Mouse (Mus musculus): ENCODE measurements around the gene Tnnt3. TPM values are rescaled to one million over a fixed set of nuclear protein-coding genes. Genes with fewer than 3 reads are reported as not detected.

Tnnt3 gene
- polyA plus RNA-seq, 1 experiment from 2014 or later: 24.5 TPM

DNA sequence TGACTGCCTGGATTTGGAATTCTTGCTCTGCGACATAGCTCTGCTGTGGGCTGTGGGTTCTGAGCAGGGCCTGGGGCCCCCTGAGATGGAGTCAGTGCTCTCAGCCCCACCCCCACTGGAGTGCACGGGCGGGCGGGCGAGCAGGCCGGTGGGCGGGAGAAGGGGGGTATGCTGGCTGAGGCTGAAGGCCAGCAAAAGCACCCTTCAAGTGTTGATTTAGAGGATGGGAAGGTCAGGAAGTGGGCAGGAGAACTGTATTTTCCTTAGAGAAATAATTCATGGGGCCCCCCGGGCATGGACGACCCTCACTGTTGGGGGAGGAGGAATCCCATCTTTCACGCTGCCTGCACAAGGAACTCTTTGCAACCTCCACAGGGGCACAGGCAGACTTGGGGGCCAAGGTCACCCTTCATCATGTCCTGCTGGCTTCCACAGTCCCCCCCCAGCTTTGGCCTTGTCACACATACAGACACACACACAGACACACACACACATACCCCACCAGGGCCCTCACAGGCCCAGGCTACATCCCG is 44.2 kb downstream of the Tnnt3 start:
- H3K9ac ChIP-seq: no peak overlapping the region
- H3K4me1 ChIP-seq (replicated peaks): peaks cover 27% of the 10 kb centered on the region
- H3K9me3 ChIP-seq (replicated peaks): no peaks in the 10 kb centered on the region
- H3K36me3 ChIP-seq (replicated peaks): peaks cover 7% of the 10 kb centered on the region; the same call in 1 of the 2 replicates
- no peak overlapping the region for H3K4me2 ChIP-seq
- 55% methylated on average over 11 of the region's 11 CpGs for WGBS (ENCODE audit: insufficient replicate concordance)
- H3K27ac ChIP-seq (replicated peaks): no peak overlapping the region
- H3K27me3 ChIP-seq: no peaks in the 10 kb centered on the region
- ATAC-seq (ENCODE audit: insufficient read depth): no peak
- no peak overlapping the region for H3K4me3 ChIP-seq (replicated peaks)

DNA sequence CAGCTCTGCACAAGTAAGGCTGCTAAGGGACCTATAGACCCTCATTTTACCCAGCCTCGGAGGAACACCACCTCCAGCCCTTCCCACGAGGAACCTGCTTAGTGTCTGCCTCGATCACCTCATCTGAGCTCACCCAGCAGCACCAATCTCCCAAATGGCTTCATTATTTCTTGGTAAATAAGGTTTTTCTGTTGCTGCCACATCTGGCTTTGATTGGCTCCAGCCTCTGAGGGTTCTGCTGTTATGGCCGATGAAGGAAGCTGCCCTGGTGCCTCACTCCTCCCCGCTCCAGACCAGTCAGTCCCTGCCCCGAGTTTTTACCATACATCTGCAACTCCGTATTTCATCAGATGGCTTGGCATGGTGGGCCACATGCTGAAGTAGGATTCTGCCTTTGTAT is 47.3 kb downstream of the Tnnt3 start:
- Histone ChIP-seq H3K9ac (no peak overlapping the region), H3K4me3 (replicated peaks) (no peak overlapping the region), H3K4me1 (replicated peaks) (peaks cover 7% of the 10 kb centered on the region), H3K27ac (replicated peaks) (no peak overlapping the region), H3K4me2 (no peak overlapping the region), H3K9me3 (replicated peaks) (no peaks in the 10 kb centered on the region), H3K36me3 (replicated peaks) (peaks cover 4% of the 10 kb centered on the region; the same call in 1 of the 2 replicates), H3K27me3 (no peaks in the 10 kb centered on the region)
- no peak for ATAC-seq (ENCODE audit: insufficient read depth)
- 63% methylated on average over 7 of the region's 7 CpGs for WGBS (ENCODE audit: insufficient replicate concordance)

DNA sequence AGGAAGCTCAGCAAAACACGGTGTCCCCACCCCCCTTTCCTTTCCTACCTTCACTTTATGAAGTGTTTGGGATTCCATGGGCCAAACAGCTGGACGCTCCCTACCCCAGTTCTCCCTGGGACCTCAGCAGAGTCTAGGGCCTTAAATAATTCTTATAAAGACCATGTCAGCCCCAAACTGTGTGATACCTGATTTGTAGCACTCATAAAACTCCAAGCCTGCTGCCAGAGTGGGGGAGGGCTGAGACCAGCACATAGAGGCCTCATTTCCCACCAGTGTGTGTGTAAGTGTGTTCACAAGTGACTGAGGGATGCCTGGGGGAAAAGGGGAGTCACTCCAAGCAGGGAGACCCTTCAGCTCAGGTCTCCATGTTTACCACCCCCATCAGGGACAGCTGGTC is 49.2 kb downstream of the Tnnt3 start:
- 27% methylated on average over 2 of the region's 2 CpGs for WGBS (ENCODE audit: insufficient replicate concordance)
- Histone ChIP-seq H3K9ac (no peak overlapping the region), H3K4me1 (replicated peaks) (peaks cover 9% of the 10 kb centered on the region), H3K36me3 (replicated peaks) (no peaks in the 10 kb centered on the region), H3K27ac (replicated peaks) (no peak overlapping the region), H3K9me3 (replicated peaks) (no peaks in the 10 kb centered on the region), H3K4me2 (no peak overlapping the region), H3K4me3 (replicated peaks) (no peak overlapping the region), H3K27me3 (no peaks in the 10 kb centered on the region)
- ATAC-seq (ENCODE audit: insufficient read depth): no peak

DNA sequence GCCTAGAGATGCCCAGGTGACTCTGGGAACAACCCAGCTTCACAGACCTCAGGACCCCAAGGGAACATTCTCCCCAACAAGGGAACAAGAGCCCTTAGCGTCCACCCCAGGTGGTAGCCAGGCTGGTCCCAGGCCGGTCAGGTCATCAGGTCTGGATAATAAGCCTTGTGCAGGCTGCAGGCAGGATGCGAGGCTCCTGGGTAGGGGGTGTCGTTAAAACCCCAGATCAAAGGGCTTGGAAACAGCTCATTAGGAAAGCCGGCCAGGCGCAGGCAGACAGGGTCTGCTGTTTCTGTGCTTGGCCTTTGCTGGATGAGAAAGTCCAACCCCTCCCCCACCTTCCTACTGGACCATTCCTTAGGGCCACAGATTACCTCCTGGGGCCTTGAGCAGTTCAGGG is 50.1 kb downstream of the Tnnt3 start:
- H3K4me1 ChIP-seq (replicated peaks): peaks cover 11% of the 10 kb centered on the region
- no peak overlapping the region for H3K27ac ChIP-seq (replicated peaks)
- H3K9me3 ChIP-seq (replicated peaks): no peaks in the 10 kb centered on the region
- H3K4me2 ChIP-seq: no peak overlapping the region
- no peaks in the 10 kb centered on the region for H3K27me3 ChIP-seq
- ATAC-seq (ENCODE audit: insufficient read depth): no peak
- 74% methylated on average over 6 of the region's 6 CpGs for WGBS (ENCODE audit: insufficient replicate concordance)
- H3K4me3 ChIP-seq (replicated peaks): no peak overlapping the region
- no peak overlapping the region for H3K9ac ChIP-seq
- H3K36me3 ChIP-seq (replicated peaks): no peaks in the 10 kb centered on the region

DNA sequence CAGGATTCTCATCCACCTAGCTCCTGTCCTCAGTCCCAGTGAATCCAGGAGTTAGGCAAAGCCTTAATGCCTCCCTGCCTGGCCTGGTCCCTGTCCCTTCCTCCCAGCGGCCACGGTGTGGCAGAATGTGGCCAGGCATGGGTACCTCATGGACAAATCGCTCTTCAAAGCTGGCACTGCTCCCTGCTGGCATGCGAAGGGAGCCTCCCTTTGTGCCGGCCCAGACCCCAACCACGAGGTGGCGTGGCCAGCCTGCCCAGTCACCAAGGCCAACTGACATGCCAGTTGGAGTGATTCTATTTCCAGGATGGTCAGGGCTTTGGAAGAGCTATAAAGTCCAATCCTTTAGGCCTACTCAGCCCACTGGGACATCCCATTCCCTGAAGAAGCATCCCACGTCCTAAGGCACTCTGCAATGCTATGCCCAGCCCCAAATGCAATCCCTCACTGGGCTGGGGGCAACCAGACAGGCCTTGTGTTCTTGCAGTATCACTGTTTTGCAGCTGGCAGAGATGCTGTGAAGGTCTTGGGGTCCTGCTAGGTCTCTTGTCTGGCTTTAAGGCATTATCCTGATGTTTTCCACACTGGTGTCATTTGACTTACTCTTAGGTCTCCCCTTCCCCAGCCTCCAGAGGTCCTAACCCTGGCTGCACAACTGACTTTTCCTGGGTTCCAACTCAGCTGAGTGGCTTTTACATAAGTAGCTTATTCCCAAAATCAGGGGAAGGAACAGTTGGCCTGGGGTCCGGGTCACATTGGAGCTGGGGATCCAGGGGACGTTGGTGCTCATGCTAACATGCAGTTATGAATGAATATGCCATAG is 51.5 kb downstream of the Tnnt3 start:
- no peak overlapping the region for H3K4me3 ChIP-seq (replicated peaks)
- H3K4me2 ChIP-seq: no peak overlapping the region
- peaks cover 21% of the 10 kb centered on the region for H3K4me1 ChIP-seq (replicated peaks)
- no peaks in the 10 kb centered on the region for H3K9me3 ChIP-seq (replicated peaks)
- no peak overlapping the region for H3K27ac ChIP-seq (replicated peaks)
- no peak for ATAC-seq (ENCODE audit: insufficient read depth)
- H3K36me3 ChIP-seq (replicated peaks): no peaks in the 10 kb centered on the region
- no peaks in the 10 kb centered on the region for H3K27me3 ChIP-seq
- no peak overlapping the region for H3K9ac ChIP-seq
- WGBS (ENCODE audit: insufficient replicate concordance): 65% methylated on average over 10 of the region's 10 CpGs

DNA sequence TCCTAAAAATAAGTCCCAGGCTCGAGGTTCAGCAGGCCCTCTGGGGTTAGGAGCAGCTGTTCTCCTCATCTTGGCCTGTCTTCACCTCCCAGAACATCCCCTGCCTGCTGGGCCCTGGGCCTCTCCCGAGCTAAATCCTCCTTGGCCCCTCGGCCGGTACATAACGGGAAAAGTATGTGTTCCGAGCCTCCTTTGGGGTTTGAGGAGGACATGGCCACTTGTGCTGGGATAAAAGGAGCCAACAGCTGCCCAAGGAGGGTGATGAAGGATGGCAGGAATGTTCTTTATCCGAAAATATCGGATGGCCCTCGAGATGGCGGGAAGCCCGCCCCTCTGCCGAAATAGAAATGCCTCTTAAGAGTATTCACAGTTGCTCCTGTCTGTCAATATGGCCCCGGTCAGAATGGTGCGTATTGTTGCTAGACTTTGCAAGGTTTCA is 52.3 kb downstream of the Tnnt3 start:
- Histone ChIP-seq H3K4me1 (replicated peaks) (peaks cover 21% of the 10 kb centered on the region), H3K9ac (no peak overlapping the region), H3K4me3 (replicated peaks) (no peak overlapping the region), H3K27me3 (no peaks in the 10 kb centered on the region), H3K27ac (replicated peaks) (no peak overlapping the region), H3K36me3 (replicated peaks) (no peaks in the 10 kb centered on the region), H3K4me2 (no peak overlapping the region), H3K9me3 (replicated peaks) (no peaks in the 10 kb centered on the region)
- ATAC-seq (ENCODE audit: insufficient read depth): no peak
- 67% methylated on average over 14 of the region's 14 CpGs for WGBS (ENCODE audit: insufficient replicate concordance)

DNA sequence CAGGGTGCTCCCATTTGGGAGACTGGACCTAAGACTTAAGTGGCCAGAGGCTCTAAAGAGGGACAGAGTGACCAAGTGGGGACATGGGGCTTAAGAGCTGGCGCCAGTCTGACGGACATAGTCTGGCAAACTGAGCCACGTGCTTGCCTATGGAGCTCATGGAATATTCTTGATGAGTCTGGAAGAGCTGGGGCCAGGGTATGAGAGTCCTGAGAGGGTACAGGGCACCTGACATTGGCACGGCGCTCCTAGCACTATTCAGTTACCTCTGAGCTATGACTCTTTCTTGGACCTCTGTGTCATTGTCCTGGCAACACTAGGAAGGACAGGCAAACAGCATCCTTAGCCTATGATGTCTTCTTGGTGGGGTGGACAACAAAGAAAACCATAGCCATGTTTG is 53.1 kb downstream of the Tnnt3 start:
- H3K27me3 ChIP-seq: no peaks in the 10 kb centered on the region
- no peak overlapping the region for H3K4me2 ChIP-seq
- H3K4me3 ChIP-seq (replicated peaks): no peak overlapping the region
- WGBS (ENCODE audit: insufficient replicate concordance): 70% methylated on average over 5 of the region's 5 CpGs
- no peak overlapping the region for H3K9ac ChIP-seq
- no peaks in the 10 kb centered on the region for H3K36me3 ChIP-seq (replicated peaks)
- no peak for ATAC-seq (ENCODE audit: insufficient read depth)
- no peak overlapping the region for H3K27ac ChIP-seq (replicated peaks)
- H3K4me1 ChIP-seq (replicated peaks): peaks cover 21% of the 10 kb centered on the region
- no peaks in the 10 kb centered on the region for H3K9me3 ChIP-seq (replicated peaks)

DNA sequence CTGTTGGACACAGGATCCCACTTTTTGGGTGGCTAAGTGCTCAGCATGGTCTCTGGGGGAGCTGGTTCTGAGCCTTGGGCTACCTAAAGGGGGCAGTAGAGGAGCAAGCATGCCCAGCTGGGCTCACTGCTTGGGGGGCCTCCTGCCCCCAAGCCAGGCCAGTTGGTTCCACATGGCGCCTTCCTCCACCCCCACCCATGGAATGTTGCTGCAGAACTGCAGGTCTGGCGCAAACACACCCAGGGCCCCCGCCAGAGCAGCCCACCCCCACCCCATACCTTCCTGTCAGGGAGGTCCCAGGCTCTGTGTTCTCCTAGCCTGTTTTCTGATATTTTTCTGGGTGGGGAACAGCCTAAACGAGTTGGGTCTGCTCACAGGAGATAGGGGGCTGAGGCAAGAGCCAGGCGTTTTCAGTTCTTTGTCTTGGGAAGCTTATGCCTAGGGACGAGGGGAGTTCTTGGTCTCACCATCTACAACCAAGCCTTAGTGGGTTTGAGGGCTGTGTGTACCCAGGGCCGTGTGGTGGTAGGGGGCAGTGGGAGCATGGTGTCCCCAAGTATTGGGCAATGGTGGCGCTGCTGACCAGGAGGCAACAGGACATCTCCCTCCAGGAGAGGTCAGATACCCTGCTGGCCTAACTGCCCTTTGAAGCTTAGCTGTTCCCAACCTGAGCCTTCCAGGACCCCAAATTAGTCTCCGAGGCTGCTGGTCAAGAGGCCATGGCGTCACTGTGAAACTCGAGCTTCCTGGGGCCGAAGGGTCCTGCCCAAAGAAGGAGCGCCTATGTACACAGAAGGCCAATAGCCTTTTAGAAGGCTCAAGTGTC is 54.2 kb downstream of the Tnnt3 start:
- Histone ChIP-seq H3K9ac (no peak overlapping the region), H3K4me1 (replicated peaks) (peaks cover 24% of the 10 kb centered on the region), H3K27me3 (no peaks in the 10 kb centered on the region), H3K27ac (replicated peaks) (peak overlapping the region; percentile 51), H3K9me3 (replicated peaks) (no peaks in the 10 kb centered on the region), H3K4me2 (no peak overlapping the region), H3K4me3 (replicated peaks) (no peak overlapping the region), H3K36me3 (replicated peaks) (no peaks in the 10 kb centered on the region)
- WGBS (ENCODE audit: insufficient replicate concordance): 39% methylated on average over 13 of the region's 13 CpGs
- ATAC-seq (ENCODE audit: insufficient read depth): peak; percentile 32; the same call in 1 of the 2 replicates

DNA sequence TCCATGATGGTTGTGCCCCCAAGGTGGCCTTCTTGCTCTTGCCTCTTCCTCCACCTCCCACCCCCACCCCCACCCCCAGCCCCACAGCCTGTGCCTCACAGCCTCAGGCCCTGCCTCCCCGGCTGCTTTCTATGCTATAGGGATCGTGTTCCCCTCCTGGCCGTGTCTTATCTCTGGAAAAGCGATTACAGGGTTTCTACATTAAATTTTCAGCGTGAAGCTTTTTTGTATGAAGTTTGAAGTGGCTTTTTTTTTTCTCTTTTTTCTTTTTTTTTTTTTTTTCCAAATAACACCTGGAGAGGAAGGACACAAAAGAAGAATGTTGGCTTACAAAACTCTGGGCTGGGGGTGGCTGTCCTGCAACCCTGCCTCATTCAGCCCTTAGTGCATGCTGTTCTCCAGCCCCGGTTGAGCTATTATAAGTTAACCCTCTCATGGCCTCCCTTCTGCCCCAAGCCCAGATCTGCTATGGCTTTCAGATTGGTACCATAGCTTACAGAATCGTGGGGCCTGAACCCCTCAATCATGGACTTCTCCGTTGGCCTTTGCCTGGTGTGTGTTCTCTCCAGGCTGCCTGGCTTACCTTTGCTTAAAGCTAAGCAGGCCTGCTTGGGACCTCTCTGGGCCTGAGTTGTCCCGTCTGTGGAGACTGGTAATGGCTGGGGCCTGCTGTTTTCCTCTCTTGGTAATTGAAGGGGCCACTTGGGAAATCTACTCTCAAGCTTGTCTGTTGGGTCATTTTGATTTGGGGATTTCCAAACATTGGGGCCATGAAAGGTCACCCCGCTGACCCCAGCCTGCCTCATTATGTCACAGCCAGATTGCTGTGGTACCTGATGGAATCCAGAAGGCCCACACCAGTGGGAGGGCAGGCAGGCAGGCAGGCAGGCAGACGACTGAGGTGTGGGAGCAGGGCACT is 55.0 kb downstream of the Tnnt3 start:
- H3K4me2 ChIP-seq: no peak overlapping the region
- H3K4me3 ChIP-seq (replicated peaks): no peak overlapping the region
- H3K27ac ChIP-seq (replicated peaks): peak overlapping the region; percentile 51
- ATAC-seq (ENCODE audit: insufficient read depth): no peak
- no peaks in the 10 kb centered on the region for H3K27me3 ChIP-seq
- no peak overlapping the region for H3K9ac ChIP-seq
- WGBS (ENCODE audit: insufficient replicate concordance): 36% methylated on average over 11 of the region's 11 CpGs
- no peaks in the 10 kb centered on the region for H3K36me3 ChIP-seq (replicated peaks)
- H3K9me3 ChIP-seq (replicated peaks): no peaks in the 10 kb centered on the region
- peaks cover 25% of the 10 kb centered on the region for H3K4me1 ChIP-seq (replicated peaks)

DNA sequence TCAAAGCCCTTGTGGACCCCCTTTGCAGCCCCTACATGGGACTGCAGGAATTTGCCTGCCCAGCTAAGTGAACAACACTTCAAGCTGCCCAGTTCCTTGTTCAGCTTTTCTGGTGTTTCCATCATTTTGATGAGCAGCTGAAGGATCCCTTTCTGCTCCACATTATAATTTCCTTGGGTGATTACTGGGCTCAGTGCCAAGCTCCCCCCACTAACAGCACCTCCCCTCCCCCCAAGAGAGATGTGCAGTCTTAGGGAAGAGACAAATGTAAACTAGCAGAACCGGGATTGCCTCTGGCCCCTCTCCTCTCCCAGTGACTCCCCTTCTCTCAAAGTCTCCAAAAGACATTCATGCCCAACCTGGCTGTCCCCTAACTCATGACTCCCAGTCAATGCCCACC is 56.0 kb downstream of the Tnnt3 start:
- Histone ChIP-seq H3K9me3 (replicated peaks) (no peaks in the 10 kb centered on the region), H3K27ac (replicated peaks) (peak overlapping the region; percentile 51; the same call in 1 of the 2 replicates), H3K27me3 (no peaks in the 10 kb centered on the region), H3K4me2 (no peak overlapping the region), H3K9ac (no peak overlapping the region), H3K4me3 (replicated peaks) (no peak overlapping the region), H3K4me1 (replicated peaks) (peaks cover 25% of the 10 kb centered on the region), H3K36me3 (replicated peaks) (no peaks in the 10 kb centered on the region)
- ATAC-seq (ENCODE audit: insufficient read depth): no peak
- 52% methylated on average over 1 of the region's 1 CpGs for WGBS (ENCODE audit: insufficient replicate concordance)

Data from liver, embryonic 15.5 days (tissue).